Mouse (Mus musculus): ENCODE data around the gene Hmg20a. TPM values are rescaled to one million over a fixed set of nuclear protein-coding genes. Genes with fewer than 3 reads are reported as not detected.
A peak's percentile ranks its signal among the peaks of the same experiment; 100 is the strongest.

The Hmg20a gene
- polyA plus RNA-seq, 1 experiment from 2014 or later: 42.7 TPM

DNA sequence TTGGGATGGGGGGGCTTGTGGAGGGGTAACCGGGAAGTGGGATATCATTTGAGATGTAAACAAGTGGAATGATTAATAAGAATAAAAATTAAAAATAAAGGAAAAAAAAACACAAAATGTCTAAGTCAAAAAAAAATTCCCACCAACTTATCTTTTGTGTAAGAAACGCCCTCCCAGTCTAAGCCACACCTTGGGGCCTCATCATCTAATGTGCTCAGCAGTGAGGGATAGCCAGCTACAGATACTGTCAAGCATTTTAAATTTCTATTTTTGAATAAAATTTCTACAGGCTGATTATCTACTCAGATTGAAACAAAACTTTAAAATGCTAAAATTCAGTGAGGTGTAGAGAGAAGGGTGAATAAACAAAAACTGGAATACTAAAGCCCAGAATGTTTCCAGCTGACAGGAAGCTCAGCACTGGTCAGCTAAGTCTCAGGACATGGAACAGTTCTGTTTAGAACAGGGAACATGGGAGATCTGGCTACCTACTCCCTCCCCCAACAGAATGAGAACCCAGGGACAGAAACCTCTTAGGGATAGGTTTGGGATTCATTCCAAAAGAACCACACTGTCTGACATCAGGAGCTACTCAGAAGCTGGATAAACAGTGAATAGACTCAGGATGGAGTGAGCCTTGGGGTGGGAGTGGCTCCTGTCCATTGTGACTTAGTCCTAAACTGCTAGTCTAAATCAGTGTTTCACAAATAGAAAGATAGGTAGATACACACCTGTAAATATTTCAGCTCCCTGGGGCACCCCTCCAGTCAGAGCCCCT, 34.8 kb downstream of the Hmg20a start:
- H3K4me1 ChIP-seq (replicated peaks): 0 out of 2 replicates have a peak, but pooled peaks cover 2% of the 10 kb centered on the region
- H3K27ac ChIP-seq: no peak overlapping the region
- no peaks in the 10 kb centered on the region for H3K9me3 ChIP-seq
- no peak overlapping the region for H3K9ac ChIP-seq
- WGBS: 70% methylated on average over 2 of the region's 2 CpGs
- H3K4me3 ChIP-seq (replicated peaks): no peak overlapping the region
- no peak overlapping the region for H3K4me2 ChIP-seq (replicated peaks)
- H3K36me3 ChIP-seq: no peaks in the 10 kb centered on the region
- no peak for ATAC-seq
- no peaks in the 10 kb centered on the region for H3K27me3 ChIP-seq (replicated peaks)

DNA sequence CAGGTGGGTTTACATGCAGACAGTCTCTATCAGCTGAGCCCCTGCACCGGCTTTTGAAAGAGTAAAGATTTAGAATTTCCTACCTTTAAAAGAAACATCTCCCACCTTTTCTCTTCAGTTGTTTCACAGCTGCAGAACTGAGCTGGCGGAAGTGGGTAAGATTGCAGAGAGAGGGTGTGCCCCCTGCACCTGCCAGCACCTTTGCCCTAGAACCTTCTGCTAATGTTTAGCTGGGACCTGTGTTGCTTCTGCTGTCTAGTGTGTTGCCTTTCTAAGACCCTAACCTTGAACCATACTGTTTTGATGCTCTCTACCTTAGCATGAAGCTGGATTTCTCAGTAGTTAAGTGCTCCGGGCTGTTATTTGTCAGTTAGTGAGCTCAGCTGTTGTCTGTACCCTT, 38.0 kb downstream of the Hmg20a start:
- 85% methylated on average over 3 of the region's 3 CpGs for WGBS
- ATAC-seq: no peak; the same call in 1 of the 2 replicates

DNA sequence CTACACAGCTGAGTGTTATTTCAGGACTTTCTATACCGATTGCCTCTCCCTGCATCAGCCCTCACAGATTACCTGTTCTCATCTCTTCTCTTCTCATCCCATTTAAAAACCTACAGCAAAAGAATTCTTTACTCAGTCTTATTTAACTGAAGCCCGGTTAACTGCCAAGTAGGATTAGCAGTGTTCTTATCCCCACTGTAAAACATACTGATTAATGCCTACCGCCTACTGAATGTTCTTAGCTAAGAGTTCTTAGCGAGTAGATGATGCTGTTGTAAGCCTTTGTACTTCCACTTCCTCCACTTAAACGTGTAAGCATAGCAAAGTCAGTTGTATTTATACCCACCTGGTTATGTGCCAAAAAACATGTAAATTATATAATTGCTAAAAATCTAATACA, 42.6 kb downstream of the Hmg20a start:
- Histone ChIP-seq H3K27me3 (replicated peaks) (no peaks in the 10 kb centered on the region), H3K4me3 (replicated peaks) (no peak overlapping the region), H3K4me2 (replicated peaks) (no peak overlapping the region), H3K27ac (no peak overlapping the region), H3K36me3 (no peaks in the 10 kb centered on the region), H3K9ac (no peak overlapping the region), H3K4me1 (replicated peaks) (peaks cover 13% of the 10 kb centered on the region), H3K9me3 (no peaks in the 10 kb centered on the region)
- ATAC-seq: no peak
- WGBS: 70% methylated on average over 5 of the region's 5 CpGs

More for the DNA sequence above, 38.0 kb downstream of the Hmg20a start:
- Histone ChIP-seq H3K9me3 (no peaks in the 10 kb centered on the region), H3K4me2 (replicated peaks) (no peak overlapping the region), H3K4me1 (replicated peaks) (0 out of 2 replicates have a peak, but pooled peaks cover 2% of the 10 kb centered on the region), H3K9ac (no peak overlapping the region), H3K27me3 (replicated peaks) (no peaks in the 10 kb centered on the region), H3K27ac (no peak overlapping the region), H3K36me3 (no peaks in the 10 kb centered on the region), H3K4me3 (replicated peaks) (no peak overlapping the region)

DNA sequence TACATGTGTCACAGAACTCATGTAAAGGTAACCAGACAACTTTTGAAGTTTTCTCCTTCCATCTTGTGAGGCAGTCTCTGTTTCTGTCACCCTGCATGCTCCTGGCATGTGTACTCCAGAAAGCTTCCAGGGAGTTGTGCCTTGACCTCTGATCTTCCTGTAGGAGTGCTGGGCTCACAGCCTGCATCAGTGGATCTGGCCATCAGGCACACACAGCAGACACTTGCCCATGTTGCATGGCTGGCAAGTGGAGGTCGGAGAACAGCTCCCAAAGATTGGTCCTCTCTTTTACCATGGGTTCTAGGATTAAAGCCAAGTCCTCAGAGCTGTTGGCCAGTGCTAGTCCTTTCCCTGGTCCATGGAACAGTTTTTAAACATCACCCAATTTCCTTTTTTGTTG, 44.2 kb downstream of the Hmg20a start:
- no peak overlapping the region for H3K4me2 ChIP-seq (replicated peaks)

DNA sequence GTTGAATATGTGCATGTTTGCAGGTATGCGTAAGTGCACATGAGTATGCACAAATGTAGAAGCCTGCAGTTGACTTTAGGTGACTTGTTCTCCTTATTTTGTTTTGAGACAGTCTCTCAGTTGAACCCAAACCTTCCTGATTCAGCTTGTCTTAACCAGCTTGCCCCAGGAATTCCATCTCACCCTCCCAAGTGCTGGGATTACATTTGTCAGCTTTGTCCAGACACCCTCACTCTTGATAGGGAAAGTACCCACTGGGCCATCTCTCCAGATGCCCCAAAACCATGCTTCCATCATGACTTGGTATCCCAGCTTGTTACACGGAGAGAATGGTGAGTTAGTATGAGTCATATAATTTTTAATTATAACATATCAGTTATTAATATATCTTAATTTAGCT, 44.6 kb downstream of the Hmg20a start:
- H3K27ac ChIP-seq: 0 out of 2 replicates have a peak overlapping the region, but pooled peaks have one; percentile 74
- H3K9me3 ChIP-seq: no peaks in the 10 kb centered on the region
- H3K36me3 ChIP-seq: peaks cover 4% of the 10 kb centered on the region; the same call in 1 of the 2 replicates
- WGBS: 92% methylated on average over 2 of the region's 2 CpGs
- H3K27me3 ChIP-seq (replicated peaks): no peaks in the 10 kb centered on the region
- no peak overlapping the region for H3K4me3 ChIP-seq (replicated peaks)
- H3K4me2 ChIP-seq (replicated peaks): no peak overlapping the region
- H3K4me1 ChIP-seq (replicated peaks): peaks cover 11% of the 10 kb centered on the region
- ATAC-seq: no peak
- no peak overlapping the region for H3K9ac ChIP-seq

More for the DNA sequence above, 44.2 kb downstream of the Hmg20a start:
- 86% methylated on average over 1 of the region's 1 CpGs for WGBS
- Histone ChIP-seq H3K4me3 (replicated peaks) (no peak overlapping the region), H3K9ac (no peak overlapping the region), H3K9me3 (no peaks in the 10 kb centered on the region), H3K4me1 (replicated peaks) (peaks cover 11% of the 10 kb centered on the region), H3K27ac (no peak overlapping the region), H3K27me3 (replicated peaks) (no peaks in the 10 kb centered on the region), H3K36me3 (no peaks in the 10 kb centered on the region)
- ATAC-seq: no peak

DNA sequence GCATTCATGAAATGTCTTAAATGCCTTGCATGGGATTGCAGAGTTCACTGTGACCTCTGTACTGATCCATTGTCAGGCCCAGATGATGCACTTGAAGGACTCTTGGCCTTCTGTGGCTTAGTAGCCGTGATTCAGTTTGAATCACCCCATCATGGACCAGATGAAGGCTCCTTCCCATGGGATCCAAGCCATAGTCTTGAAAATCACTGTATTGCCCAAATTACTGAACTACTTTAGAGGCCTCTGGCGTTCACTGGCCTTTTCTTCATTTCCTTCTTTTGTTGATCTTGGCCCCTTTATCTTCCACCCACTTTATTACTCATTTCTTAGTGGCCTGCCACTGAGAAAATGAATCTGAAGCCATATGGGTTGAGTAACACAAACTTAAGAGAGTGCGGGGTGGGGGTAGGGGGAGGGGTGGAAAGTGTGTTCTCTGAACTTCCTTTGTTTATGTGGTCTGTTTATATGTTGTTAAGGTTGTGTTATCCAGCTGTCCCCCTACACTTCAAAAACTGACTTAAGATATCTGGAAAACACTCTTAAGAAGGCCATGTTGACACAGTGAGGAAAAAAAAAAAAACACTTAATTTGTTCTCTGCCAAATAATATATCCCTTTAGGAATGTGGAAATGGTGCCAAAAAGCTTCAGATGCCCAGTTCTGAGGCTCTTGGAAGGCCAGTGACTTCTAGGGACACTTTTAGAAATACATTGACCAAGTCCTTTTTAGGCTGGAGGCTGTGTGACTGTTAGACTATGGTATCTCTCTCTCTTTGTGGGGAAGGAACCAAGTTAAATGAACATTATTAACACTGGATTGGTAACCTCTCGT, 45.5 kb downstream of the Hmg20a start:
- H3K27me3 ChIP-seq (replicated peaks): no peaks in the 10 kb centered on the region
- H3K36me3 ChIP-seq: peaks cover 4% of the 10 kb centered on the region; the same call in 1 of the 2 replicates
- 37% methylated on average over 4 of the region's 4 CpGs for WGBS
- no peak overlapping the region for H3K9ac ChIP-seq
- ATAC-seq: peak; percentile 66
- peaks cover 11% of the 10 kb centered on the region for H3K4me1 ChIP-seq (replicated peaks)
- H3K9me3 ChIP-seq: no peaks in the 10 kb centered on the region
- H3K27ac ChIP-seq: peak overlapping the region; percentile 74
- no peak overlapping the region for H3K4me2 ChIP-seq (replicated peaks)
- no peak overlapping the region for H3K4me3 ChIP-seq (replicated peaks)

DNA sequence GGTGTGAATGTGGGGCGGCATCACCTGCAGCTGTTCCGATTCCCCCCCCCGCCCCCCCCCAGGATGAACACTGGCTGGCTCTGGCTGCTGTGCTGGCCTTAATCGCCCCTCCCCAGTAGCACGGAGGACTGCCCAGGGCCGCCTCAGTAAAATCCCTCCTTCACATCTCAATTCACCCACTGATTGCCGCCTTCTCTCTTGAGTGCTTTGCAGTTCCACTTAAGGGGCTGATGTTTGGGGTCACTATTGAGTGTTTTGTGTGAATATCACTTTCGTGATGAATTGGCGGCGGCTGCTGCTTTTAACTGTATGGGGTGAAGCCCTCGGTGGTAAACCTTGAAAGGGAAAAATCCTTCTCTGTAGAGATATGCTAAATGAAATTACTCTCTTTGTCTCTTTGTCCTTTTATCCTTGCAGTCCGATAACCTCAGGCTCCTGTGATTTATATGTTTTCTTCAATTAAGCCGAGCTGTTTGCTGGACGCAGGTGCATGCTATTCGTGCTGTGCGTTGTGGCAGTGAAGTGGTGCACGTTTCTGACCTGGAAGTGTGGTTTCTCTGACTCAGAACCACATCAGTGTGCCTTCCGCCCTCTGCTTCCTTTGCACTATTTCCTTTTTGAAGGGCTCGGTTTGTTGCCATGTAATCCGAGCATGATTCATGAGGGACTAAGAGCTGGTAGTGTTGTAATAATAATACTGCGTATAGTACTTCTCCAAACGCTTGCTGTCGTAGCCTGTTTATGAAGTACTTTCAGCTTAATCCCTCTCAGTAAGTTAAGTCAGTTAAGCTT, 46.6 kb downstream of the Hmg20a start:
- Histone ChIP-seq H3K27me3 (replicated peaks) (no peaks in the 10 kb centered on the region), H3K27ac (peak overlapping the region; percentile 51), H3K9me3 (no peaks in the 10 kb centered on the region), H3K4me2 (replicated peaks) (no peak overlapping the region), H3K36me3 (peaks cover 4% of the 10 kb centered on the region; the same call in 1 of the 2 replicates), H3K9ac (no peak overlapping the region), H3K4me3 (replicated peaks) (no peak overlapping the region), H3K4me1 (replicated peaks) (peaks cover 11% of the 10 kb centered on the region)
- ATAC-seq: 0 out of 2 replicates have a peak, but pooled peaks have one; percentile 27
- 37% methylated on average over 23 of the region's 23 CpGs for WGBS

DNA sequence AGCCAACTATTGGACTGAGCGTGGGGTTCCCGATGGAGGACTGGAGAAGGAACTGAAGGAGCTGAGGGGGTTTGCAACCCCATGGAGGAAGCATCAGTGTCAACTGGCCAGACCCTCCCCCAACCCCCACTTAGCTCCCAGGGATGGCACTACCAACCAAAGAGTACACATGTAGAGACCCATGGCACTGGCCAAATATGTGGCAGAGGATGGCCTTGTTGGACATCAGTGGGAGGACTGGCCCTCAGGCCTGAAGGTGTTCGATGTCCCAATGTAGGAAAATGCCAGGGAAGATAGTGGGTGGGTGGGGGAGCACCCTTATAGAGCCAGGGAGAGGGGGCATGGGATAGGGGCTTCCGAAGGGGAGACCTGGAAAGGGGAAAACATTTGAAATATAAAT, 47.8 kb downstream of the Hmg20a start:
- Histone ChIP-seq H3K27ac (0 out of 2 replicates have a peak overlapping the region, but pooled peaks have one; percentile 9), H3K9ac (no peak overlapping the region), H3K4me1 (replicated peaks) (peaks cover 11% of the 10 kb centered on the region), H3K9me3 (no peaks in the 10 kb centered on the region), H3K4me3 (replicated peaks) (no peak overlapping the region), H3K4me2 (replicated peaks) (no peak overlapping the region), H3K36me3 (peaks cover 4% of the 10 kb centered on the region; the same call in 1 of the 2 replicates), H3K27me3 (replicated peaks) (no peaks in the 10 kb centered on the region)
- ATAC-seq: no peak
- 94% methylated on average over 4 of the region's 4 CpGs for WGBS

DNA sequence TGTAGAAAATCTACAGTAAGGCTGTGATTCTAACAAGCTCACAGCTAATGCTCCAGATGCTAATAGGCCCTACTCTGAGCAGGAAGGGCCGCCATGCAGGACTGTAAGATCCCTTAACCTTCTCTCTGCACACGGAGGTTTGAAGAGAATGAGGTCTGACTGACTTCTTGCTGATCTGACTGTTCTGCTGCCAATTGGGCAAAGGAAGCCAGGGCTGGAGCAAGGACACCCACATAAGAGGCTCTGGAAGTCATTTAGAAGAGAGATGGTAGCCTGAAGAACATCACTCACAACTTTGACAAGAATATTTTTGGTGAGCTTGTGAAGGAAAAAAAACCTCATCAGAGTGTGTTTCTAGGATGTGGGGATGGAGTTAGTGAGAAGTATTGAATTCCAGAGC, 51.2 kb downstream of the Hmg20a start:
- Histone ChIP-seq H3K4me3 (replicated peaks) (no peak overlapping the region), H3K9ac (no peak overlapping the region), H3K9me3 (no peaks in the 10 kb centered on the region), H3K4me1 (replicated peaks) (peaks cover 8% of the 10 kb centered on the region; the same call in 1 of the 2 replicates), H3K27me3 (replicated peaks) (no peaks in the 10 kb centered on the region), H3K27ac (no peak overlapping the region), H3K4me2 (replicated peaks) (no peak overlapping the region), H3K36me3 (peaks cover 4% of the 10 kb centered on the region; the same call in 1 of the 2 replicates)
- WGBS: 50% methylated on average over 2 of the region's 2 CpGs
- no peak for ATAC-seq

DNA sequence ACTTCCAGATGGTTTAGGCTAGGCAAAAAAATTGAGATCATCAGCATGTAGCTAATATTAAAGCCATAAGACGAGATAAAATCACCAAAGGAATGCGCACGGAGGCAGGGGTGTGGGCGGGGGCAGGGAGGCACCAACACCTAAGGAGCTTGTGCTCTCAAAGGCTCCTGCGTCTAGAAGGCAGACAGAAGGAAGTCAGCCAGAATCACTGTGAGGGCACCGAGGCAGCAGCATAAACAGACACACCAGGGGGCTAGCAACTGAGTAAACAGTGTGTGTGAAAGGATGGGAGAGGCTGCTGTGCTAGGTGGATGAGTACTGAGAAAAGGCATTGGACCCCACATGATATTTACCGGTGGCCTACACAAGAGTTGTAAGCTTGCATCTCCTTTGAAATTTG, 51.9 kb downstream of the Hmg20a start:
- Histone ChIP-seq H3K27me3 (replicated peaks) (no peaks in the 10 kb centered on the region), H3K9me3 (no peaks in the 10 kb centered on the region), H3K4me1 (replicated peaks) (0 out of 2 replicates have a peak, but pooled peaks cover 2% of the 10 kb centered on the region), H3K27ac (no peak overlapping the region), H3K36me3 (peaks cover 4% of the 10 kb centered on the region; the same call in 1 of the 2 replicates), H3K4me2 (replicated peaks) (no peak overlapping the region), H3K4me3 (replicated peaks) (no peak overlapping the region), H3K9ac (no peak overlapping the region)
- WGBS: 38% methylated on average over 7 of the region's 7 CpGs
- ATAC-seq: no peak

DNA sequence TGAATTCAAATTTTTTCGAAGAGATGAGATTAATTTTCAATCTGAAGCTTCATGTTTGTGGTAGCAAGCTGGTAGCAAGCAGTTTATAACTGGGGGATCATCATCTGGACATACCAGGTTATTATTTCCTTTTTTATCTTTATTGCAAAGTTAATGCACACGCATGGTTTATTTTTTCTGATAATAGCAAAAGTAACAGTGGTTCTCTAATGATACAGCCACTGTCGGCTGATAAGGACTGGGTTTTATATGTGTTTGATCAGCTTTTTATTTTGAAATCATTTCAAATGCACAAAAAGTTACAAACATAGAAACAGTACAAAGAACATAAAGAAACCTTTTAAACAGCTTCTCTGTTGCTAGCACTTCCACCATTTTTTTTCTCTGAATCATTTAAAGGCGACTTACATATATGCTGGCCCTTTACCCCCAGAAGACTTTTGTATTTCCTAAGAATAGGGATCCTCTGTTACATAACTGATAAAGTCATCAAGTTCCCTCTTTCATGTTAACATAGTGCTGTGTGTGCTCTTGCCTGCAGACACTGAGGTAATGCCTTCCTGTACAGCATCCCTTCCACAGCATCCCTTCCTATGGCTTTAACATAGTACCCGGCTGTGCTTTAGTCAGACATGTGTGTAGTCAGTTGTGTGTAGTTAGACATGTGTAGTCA, 60.7 kb downstream of the Hmg20a start:
- WGBS: 86% methylated on average over 5 of the region's 5 CpGs
- H3K36me3 ChIP-seq: peaks cover 6% of the 10 kb centered on the region; the same call in 1 of the 2 replicates
- no peak overlapping the region for H3K4me3 ChIP-seq (replicated peaks)
- no peaks in the 10 kb centered on the region for H3K27me3 ChIP-seq (replicated peaks)
- H3K9me3 ChIP-seq: no peaks in the 10 kb centered on the region
- no peak overlapping the region for H3K27ac ChIP-seq
- no peak overlapping the region for H3K4me2 ChIP-seq (replicated peaks)
- H3K9ac ChIP-seq: no peak overlapping the region
- no peak for ATAC-seq
- H3K4me1 ChIP-seq (replicated peaks): no peaks in the 10 kb centered on the region
